ENCODE assay signal across 8 mouse cellular contexts in the genomic region with DNA sequence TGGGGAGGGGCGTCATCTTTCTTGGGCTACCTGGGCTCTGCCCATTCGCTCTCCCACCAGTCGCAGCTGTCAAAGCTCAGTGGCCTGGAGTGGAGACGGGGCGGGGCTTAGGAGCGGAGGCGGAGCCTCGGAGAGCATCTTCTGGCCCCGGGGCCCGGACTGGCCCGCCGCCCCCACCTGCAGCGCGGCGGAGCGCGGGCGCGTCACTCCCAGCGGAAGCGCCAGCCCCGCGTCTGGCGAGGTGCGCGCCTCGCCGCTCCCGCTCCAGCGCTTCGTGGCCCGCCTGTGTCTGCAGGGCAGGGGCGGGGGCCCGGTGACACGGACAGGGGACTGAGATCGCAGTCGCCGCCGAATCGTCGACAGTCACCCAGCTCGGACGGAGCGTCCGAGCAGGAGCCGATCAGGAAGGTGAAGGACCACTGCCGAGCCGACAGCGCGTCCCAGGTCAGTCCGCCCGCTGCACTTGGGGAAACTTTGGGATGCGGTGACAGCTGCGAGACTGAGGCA. TPM values are rescaled to one million over a fixed set of nuclear protein-coding genes. Genes with fewer than 3 reads are reported as not detected.
DNase-seq lines count a peak whose midpoint lies in the region; ATAC-seq and TF ChIP-seq lines count a peak whose summit lies in the region.

A gene (plus strand): TSS at position 139 of the 507 bp plus-strand sequence.

- H3K4me1 ChIP-seq in liver, embryonic 14.5 days (replicated peaks; ENCODE audit: control insufficient read depth in 2 of 2, insufficient read depth in 2 of 2, low read length in 1 of 2) = no peaks in the 10 kb centered on the region
- H3K4me1 ChIP-seq in neural tube, embryonic 11.5 days (ENCODE audit: control insufficient read depth, insufficient read depth, low read length) = peaks cover 5% of the 10 kb centered on the region; the same call in 1 of the 2 replicates

- H3K9ac ChIP-seq in liver, embryonic 14.5 days (replicated peaks) = no peak within 1 kb of the TSS
- H3K9ac ChIP-seq in neural tube, embryonic 11.5 days (ENCODE audit: low read length) = peak within 1 kb of the TSS; percentile 44

- ATAC-seq in activated CD4-positive, CD25-positive, alpha-beta regulatory T cell, adult 4 months = peak; percentile 61
- ATAC-seq in liver, embryonic 14.5 days (ENCODE audit: insufficient read depth) = no peak
- peak; percentile 84 for ATAC-seq in neural tube, embryonic 11.5 days (ENCODE audit: insufficient read depth, low FRiP score, low TSS enrichment)

- H3K27me3 ChIP-seq in liver, embryonic 14.5 days (ENCODE audit: control insufficient read depth, insufficient read depth, low read length) = peaks cover 40% of the 10 kb centered on the region
- H3K27me3 ChIP-seq in neural tube, embryonic 11.5 days (ENCODE audit: control insufficient read depth, insufficient read depth, low read length) = peaks cover 32% of the 10 kb centered on the region

- no peak within 1 kb of the TSS for H3K27ac ChIP-seq in liver, embryonic 14.5 days
- no peak within 1 kb of the TSS for H3K27ac ChIP-seq in neural tube, embryonic 11.5 days (ENCODE audit: low read depth, low read length)

- no peaks in the 10 kb centered on the region for H3K9me3 ChIP-seq in liver, embryonic 14.5 days (ENCODE audit: control insufficient read depth, low read length)
- no peaks in the 10 kb centered on the region for H3K9me3 ChIP-seq in neural tube, embryonic 11.5 days (ENCODE audit: control insufficient read depth, low read length)

- DNase-seq in B cell, adult 2 months = peak; percentile 46 to 50
- peak; percentile 75 for DNase-seq in embryo, embryonic 9.5 days (ENCODE audit: extremely low spot score)
- DNase-seq in heart, postnatal 10 days = peak; percentile 8 to 20
- peak; percentile 36 to 78 for DNase-seq in kidney, postnatal 36 days
- DNase-seq in liver, embryonic 14.5 days (ENCODE audit: low read depth in 3 of 3, low spot score in 3 of 3) = no peak
- peak; percentile 69 for DNase-seq in neural tube, embryonic 11.5 days (ENCODE audit: low spot score)
- DNase-seq in thymus, postnatal 14 days = peak; percentile 49

- H3K4me2 ChIP-seq in liver, embryonic 14.5 days (ENCODE audit: low read depth) = peak within 1 kb of the TSS; percentile 37
- H3K4me2 ChIP-seq in neural tube, embryonic 11.5 days (ENCODE audit: low read depth) = peak within 1 kb of the TSS; percentile 99

- no peak for TF ChIP-seq EP300 in liver, embryonic 14.5 days (IDR thresholded peaks at IDR 0.05; ENCODE audit: low read depth)

- WGBS in liver, embryonic 14.5 days (ENCODE audit: insufficient replicate concordance) = under 1% methylated on average over 50 of the region's 54 CpGs
- under 1% methylated on average over 54 of the region's 54 CpGs for WGBS in neural tube, embryonic 11.5 days

- intact Hi-C loops in heart, postnatal 10 days (cut with DNase I) = no loop called here

- H3K4me3 ChIP-seq in liver, embryonic 14.5 days (ENCODE audit: insufficient read depth in 1 of 2, low read depth in 2 of 2, low read length in 2 of 2) = peak within 1 kb of the TSS; percentile 15 to 37
- H3K4me3 ChIP-seq in neural tube, embryonic 11.5 days (ENCODE audit: low read depth, low read length) = peak within 1 kb of the TSS; percentile 58

- no peaks in the 10 kb centered on the region for H3K36me3 ChIP-seq in liver, embryonic 14.5 days (replicated peaks; ENCODE audit: control insufficient read depth, insufficient read depth, low read depth)
- no peaks in the 10 kb centered on the region for H3K36me3 ChIP-seq in neural tube, embryonic 11.5 days (ENCODE audit: control insufficient read depth, insufficient read depth, low read length)

- no peak for TF ChIP-seq CTCF in liver, embryonic 14.5 days (IDR thresholded peaks at IDR 0.05; ENCODE audit: low read depth)

RNA-seq across cellular contexts. Expression of the gene that starts here (rescaled TPM):
- under 1 TPM in 1 of 2 experiments, not detected in 1; 0.15 TPM for polyA plus RNA-seq in activated CD4-positive, CD25-positive, alpha-beta regulatory T cell, adult 4 months (2017; shearing (Covaris generic))
- not detected for total RNA-seq in heart, postnatal 10 days (2021)
- not detected in 2 replicates for polyA plus RNA-seq in liver, embryonic 14.5 days (2012; rRNA removed)
- polyA plus RNA-seq in liver, embryonic 14.5 days (2014; fragmentation: Nextera tagmentation; extraction: Ambion mirVana) = not detected in 2 replicates
- 0.09 and 0.21 TPM in 2 replicates for polyA plus RNA-seq in neural tube, embryonic 11.5 days (2014; fragmentation: Nextera tagmentation; extraction: Ambion mirVana)

Comparison
In these comparisons a context has a peak if more than half of its experiments do, and no peak if none do; other contexts are left out.
1. Peak in ATAC-seq in activated CD4-positive, CD25-positive, alpha-beta regulatory T cell, adult 4 months; RNA of the gene not detected or under 1 TPM.
2. Peak in DNase-seq in heart, postnatal 10 days; RNA of the gene not detected or under 1 TPM.
3. Peak in DNase-seq, ATAC-seq, H3K4me3 ChIP-seq, H3K9ac ChIP-seq and H3K4me2 ChIP-seq in neural tube, embryonic 11.5 days; RNA of the gene not detected or under 1 TPM.
4. DNase-seq: peak in B cell, adult 2 months (2 of 2), embryo, embryonic 9.5 days (single experiment), kidney, postnatal 36 days (2 of 2) and thymus, postnatal 14 days (single experiment); none in liver, embryonic 14.5 days (0 of 3).